Mouse (Mus musculus): ENCODE results near the gene Hddc3. TPM values are rescaled to one million over a fixed set of nuclear protein-coding genes. Genes with fewer than 3 reads are reported as not detected.
"Not testable (repeated sequence)": the region's sequence is repeated elsewhere in the genome, so short reads cannot be mapped to it uniquely, and the experiment has no call there.

The Hddc3 gene
- total RNA-seq (2021), result 10 to 100 TPM; 45.5 to 48.1 TPM

GRCm38 (mm10) chr7:80342858-80343257 is at the start of gene Hddc3:
Gene Hddc3, plus strand, starts transcription at chr7:80343104.
- DNase-seq (ENCODE audit: extremely low spot score in 1 of 2, low spot score in 1 of 2), result peak; percentile 95 to 99

DNA sequence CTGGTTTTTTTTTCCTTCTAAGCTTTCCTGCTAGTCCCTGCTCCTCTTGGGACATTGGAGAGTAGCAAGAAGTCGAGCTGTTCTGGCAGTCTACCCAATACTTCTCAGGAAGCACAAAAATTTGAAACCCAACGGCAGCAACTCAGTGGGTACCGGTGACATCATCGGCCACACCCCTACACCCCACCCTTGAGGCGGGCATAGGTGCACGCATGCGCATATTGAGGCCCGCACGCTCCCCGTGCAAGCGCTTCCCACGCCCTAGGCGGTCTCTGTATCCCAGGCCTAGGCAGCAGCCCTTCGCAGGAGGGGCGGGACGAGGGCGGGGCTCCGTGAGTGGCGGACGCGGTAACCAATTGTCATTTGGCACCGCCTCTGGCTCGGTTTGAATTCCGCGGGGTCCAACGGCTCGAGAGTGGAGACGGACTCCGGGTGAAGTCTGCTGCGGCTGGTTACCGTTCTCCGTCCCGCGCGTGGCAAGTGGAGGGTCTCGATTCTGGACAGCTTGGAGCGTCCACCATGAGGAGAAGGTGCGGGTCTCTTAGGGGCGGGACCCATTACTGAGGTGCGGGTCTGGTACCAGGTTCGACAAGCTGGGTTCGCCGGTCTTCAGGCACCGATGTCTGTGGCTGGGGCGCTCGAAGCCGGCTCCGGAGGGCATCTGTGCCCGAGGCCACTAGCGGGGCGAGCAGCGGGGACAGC is 48.7 kb upstream of the Hddc3 start, which contains the start of gene Prc1:
Gene Prc1, plus strand, starts transcription at position 389 of the 702 bp plus-strand sequence.
- peak; percentile 96 to 97 for DNase-seq (ENCODE audit: extremely low spot score in 1 of 2, low spot score in 1 of 2)

DNA sequence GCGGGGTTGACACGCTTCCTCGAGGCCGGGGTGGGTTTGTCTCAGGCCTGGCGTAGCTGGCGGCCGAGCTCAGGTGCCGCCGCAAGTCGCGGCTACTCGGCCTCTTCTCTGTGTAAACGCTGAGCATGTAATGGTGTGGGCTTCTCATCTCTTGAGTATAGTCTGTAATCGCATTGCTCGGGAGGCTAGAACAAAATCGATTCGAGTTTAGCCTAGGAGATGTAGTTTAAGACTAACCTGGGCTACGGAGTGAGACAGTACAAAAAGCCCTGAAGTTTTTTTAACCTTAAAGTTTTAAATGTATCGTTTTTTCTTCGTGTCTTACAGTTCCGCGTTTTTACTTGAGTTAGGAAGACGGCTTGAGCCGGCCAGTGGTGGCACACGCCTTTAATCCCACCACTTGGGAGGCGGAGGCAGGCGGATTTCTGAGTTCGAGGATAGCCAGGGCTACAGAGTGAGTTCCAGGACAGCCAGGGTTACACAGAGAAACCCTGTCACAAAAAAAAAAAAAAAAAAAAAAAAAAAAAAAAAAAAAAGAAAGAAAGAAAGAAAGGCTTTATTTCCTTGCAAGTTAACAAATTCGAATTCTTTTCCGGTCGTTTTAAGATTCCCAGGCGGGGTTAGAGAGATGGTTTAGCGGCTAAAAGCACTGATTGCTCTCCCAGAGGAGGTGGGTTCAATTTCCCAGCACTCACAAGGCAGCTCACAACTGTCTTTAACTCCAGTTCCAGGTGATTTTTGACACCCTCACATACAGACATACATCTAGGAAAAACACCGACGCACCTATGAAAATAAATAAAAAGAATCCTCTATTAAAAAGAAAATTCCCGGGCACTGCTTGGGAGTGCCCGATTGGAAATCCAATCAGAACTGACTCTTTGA is 47.9 kb upstream of the Hddc3 start:
- no peak for DNase-seq (ENCODE audit: extremely low spot score in 1 of 2, low spot score in 1 of 2)

- no peak for DNase-seq (ENCODE audit: extremely low spot score in 1 of 2, low spot score in 1 of 2)
Observed at GRCm38 (mm10) chr7:80296462-80296861, 46.4 kb upstream of the Hddc3 start.

DNA sequence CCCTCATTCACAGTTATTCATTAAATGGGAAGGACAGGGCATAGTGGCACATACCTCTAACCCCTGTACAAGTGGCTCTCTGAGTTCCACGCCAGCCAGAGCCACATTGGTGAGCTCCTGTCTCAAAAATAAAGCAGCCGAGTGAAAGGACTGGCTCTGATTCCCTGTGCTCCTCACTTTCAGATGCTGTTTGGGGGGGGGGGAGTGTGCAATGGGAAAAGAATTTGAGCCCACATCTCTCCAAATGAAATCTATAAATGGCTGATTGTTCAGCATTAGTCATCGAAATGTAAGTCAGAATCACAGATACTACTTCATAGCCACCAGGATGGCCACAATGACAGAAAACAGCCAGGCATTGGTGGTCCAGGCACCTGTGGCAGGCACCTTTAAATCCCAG is 45.9 kb upstream of the Hddc3 start:
- DNase-seq (ENCODE audit: extremely low spot score in 1 of 2, low spot score in 1 of 2), result no peak

- DNase-seq (ENCODE audit: extremely low spot score in 1 of 2, low spot score in 1 of 2), result no peak
Observed at GRCm38 (mm10) chr7:80298754-80299153, 44.1 kb upstream of the Hddc3 start.

DNA sequence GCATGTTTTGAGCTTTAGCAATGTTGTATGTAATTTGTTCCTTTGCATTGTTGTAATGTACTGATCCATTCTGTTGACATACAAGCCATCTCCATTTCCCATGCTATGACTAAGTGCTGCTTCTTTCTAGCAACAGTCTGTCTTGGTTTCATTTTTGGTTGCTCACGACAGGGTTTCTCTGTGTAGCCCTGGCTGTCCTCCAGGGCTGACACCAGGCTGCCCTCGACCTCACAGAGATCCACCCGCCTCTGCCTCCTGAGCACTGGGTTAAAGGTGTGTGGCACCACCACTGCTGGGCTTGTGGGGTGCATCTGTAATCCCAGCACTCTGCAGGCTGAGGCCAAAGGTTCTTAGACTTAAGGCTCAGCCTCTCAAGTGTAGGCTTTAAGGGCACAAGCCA is 43.3 kb upstream of the Hddc3 start:
- no peak for DNase-seq (ENCODE audit: extremely low spot score in 1 of 2, low spot score in 1 of 2)

DNA sequence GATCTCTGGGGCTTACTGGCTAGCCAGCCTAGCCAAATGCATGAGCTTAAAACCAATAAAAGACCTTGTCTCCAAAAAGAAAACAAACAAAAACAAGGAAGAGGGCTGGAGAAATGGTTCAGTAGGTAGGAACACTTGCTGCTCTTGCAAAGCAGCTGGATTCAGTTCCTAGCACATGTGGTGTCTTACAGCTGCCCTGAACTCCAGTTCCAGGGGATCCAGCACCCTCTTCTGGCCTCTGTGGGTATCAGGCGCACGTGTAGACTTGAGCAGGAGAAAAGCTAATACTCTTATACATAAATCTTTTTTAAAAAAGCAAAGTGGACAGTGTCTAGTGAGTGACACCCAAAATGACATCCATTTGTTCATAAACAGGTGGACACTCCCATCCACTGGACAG is 41.4 kb upstream of the Hddc3 start:
- DNase-seq (ENCODE audit: extremely low spot score in 1 of 2, low spot score in 1 of 2), result no peak

- no peak for DNase-seq (ENCODE audit: extremely low spot score in 1 of 2, low spot score in 1 of 2)
Observed at GRCm38 (mm10) chr7:80307766-80308165, 35.1 kb upstream of the Hddc3 start.

DNA sequence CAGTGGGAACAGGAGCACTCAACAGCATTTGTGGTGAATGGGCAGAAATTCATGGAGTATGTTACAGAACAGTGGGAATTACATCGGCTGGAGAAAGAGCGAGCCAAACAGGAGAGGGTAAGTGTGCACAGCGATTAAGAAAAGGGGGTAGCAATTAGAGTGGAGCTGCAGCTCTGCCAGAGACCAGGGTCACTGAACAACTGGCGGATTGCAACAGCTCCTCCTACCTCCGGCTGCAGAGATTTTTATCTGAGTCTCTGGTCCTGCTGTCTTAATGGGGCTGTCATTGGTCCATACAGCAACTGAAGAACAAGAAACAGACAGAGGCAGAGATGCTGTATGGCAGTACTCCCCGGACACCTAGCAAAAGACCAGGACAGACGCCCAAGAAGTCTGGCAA is 32.1 kb upstream of the Hddc3 start:
- DNase-seq (ENCODE audit: extremely low spot score in 1 of 2, low spot score in 1 of 2), result no peak

GRCm38 (mm10) chr7:80315733-80316132 is 27.2 kb upstream of the Hddc3 start:
- DNase-seq (ENCODE audit: extremely low spot score in 1 of 2, low spot score in 1 of 2), result no peak

DNA sequence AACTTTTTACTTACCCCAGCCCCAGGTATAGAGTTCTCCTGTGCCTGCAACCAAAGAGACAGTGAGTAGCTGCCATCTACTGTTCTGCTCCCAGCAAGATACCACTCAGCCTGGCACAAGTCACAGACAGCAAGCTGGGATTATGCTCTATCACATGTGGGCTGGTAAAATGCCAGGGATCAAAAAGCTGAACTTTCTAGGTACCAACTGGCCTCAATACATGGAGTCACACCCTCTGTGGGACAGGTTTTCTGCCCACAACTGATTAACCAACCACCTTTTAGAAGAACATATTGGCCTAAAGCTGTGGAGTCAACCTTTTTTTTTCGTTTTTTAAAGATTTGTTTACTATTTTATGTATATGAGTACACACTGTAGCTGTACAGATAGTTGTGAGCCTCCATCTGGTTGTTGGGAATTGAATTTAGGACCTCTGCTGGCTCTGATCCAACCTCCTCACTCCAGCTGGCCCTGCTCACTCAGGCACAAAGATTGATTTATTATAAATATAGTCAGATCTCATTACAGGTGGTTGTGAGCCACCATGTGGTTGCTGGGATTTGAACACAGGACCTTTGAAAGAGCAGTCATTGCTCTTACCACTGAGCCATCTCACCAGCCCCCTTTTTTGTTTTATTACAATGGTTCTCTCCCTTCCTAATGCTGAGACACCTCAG is 25.3 kb upstream of the Hddc3 start:
- no peak for DNase-seq (ENCODE audit: extremely low spot score in 1 of 2, low spot score in 1 of 2)

DNA sequence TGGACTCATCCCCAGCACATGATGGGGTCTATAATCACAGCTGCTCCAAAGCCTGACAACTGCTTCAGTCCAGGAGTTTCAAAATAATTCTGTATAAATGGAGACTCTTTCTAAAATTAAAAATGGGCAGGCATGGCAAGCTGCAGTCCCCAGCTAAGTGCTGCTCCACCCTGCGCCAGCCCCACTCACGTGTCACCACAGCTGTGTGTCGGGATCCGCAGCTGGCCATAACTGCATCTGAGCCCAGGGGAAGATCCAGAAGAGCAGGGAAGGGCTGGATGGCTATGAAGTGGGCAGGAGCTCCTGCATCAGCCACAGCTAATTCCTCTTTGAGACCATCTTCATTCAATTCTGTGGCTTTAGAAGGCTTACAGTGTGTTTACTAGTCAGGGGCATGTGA is 24.2 kb upstream of the Hddc3 start:
- DNase-seq (ENCODE audit: extremely low spot score in 1 of 2, low spot score in 1 of 2), result no peak

DNA sequence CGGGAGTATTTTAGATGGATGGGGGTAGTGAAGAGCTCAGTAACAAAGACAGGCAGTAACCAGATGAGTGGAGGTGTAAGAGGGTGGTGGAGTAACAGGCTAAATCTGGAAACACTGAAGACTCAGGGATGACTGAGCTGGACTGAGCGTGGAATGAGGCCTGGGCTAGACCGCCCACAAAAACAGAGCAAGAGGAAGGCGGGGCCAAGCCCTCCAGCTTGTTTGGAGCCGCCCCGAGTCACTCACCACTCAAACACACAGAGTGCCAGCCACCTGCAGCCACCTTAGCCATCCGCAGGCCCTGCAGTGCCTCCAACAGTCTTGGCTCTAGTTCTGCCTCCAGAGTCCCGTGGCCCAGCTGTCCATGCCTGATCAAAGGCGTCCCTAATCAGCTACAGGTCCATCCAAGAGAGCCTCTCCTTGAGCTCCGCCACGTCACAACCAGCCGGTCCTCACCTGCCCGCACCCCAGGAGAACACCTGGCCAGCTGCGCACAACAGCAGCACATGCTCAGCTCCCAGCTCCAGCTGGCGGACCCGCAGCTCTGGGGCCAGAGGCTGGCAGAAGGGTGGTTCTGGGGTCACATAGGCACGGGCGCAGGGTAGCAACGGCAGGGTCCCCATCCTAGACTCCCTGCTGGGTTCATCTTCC is 22.9 kb upstream of the Hddc3 start:
- DNase-seq (ENCODE audit: extremely low spot score in 1 of 2, low spot score in 1 of 2), result no peak

DNA sequence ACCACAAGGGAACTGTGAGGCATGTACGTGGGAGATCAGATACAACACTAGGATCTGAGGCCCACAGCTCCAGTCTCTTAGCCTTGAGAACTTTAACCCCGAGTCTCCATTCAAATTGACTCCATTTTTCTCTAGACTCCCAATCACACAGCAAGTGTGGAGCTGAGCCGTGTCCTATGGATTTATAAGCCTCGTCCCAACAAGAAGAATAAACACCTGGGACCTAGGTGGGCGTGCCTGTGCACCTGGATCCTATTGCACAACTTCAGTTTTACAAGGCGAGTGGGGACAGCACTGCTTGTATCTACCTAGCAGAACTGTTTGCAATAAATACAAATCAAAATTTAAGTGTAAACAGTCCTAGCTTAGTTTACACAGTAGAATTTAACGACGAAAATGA is 19.6 kb upstream of the Hddc3 start:
- no peak for DNase-seq (ENCODE audit: extremely low spot score in 1 of 2, low spot score in 1 of 2)

GRCm38 (mm10) chr7:80324043-80324815 is 18.7 kb upstream of the Hddc3 start, which contains the start of gene Rccd1:
Gene Rccd1, minus strand, starts transcription at chr7:80324454.
- DNase-seq (ENCODE audit: extremely low spot score in 1 of 2, low spot score in 1 of 2), result peak; percentile 91 to 94

DNA sequence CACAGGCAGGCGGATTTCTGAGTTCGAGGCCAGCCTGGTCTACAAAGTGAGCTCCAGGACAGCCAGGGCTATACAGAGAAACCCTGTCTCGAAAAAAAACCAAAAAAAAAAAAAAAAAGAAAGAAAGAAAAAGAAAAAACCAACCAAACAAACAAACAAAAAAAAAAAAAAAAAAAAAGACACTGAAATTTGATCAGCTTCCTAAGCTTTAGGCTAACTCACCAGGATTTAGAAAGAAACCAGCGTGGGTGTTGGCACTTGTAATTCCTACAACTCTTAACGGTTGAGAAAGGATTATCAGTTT is 18.1 kb upstream of the Hddc3 start:
- not testable (repeated sequence) for DNase-seq (ENCODE audit: extremely low spot score in 1 of 2, low spot score in 1 of 2)

DNA sequence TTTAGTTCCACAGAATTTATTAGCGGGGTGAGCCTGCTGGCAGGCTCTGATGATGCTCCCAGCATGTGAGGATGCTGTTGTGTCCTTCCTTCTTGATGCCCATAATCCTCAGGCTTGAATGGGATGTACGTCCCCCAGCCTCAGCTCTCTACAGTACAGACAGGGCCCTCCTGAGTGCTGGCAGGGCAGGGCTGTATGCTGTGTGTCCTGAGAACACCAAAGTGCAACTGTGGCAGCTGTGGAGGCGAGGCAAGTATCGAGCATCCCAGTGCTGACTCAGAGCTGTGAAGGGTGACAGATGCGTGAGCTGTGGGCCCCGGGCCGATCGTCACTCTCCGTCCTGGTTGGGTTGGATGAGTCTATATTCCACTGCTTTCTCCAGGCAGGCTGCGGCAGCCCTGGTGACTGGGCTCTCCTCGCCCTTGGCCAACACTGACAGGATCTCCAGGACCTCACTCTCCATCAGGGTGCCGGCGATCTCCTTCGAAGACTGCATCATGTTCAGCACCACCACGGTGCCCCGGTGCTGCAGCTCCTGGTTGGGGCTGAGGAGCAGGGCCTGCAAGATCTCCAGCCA is 17.5 kb upstream of the Hddc3 start:
- DNase-seq (ENCODE audit: extremely low spot score in 1 of 2, low spot score in 1 of 2), result no peak

DNA sequence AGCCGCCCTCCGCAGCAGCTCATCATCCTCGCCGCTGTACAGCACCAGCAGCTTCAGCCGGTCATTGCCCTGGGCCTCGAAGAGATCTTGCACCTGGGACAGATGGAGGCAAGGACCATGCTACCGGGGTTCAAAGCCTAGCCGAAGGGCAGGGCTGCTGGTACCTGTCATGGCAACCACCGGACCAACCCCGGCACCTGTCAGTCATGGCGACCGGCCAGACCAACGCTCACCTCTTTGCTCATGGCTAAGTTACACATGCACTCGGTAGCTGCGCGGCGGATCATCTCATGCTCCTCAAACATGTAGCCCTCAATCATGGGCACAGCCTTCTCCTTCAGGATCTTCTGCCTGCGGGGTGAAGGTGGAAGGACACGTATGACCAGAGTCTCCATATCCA is 16.8 kb upstream of the Hddc3 start:
- no peak for DNase-seq (ENCODE audit: extremely low spot score in 1 of 2, low spot score in 1 of 2)

GRCm38 (mm10) chr7:80330278-80330677 is 12.6 kb upstream of the Hddc3 start:
- DNase-seq (ENCODE audit: extremely low spot score in 1 of 2, low spot score in 1 of 2), result no peak

All from layer of hippocampus, postnatal 25 days (tissue).